Mouse (Mus musculus): ENCODE results near the gene Cd248. TPM values are rescaled to one million over a fixed set of nuclear protein-coding genes. Genes with fewer than 3 reads are reported as not detected.

The Cd248 gene
- total RNA-seq, 4 experiments from 2014 or later: 6.8 to 9.3 (median 8.7) TPM

- DNase-seq (ENCODE audit: low spot score): no peak
Observed at GRCm38 (mm10) chr19:5052166-5052822, 15.6 kb upstream of the Cd248 start.

- no peak for DNase-seq (ENCODE audit: low spot score)
Observed at GRCm38 (mm10) chr19:5052853-5053252, 15.0 kb upstream of the Cd248 start.

- no peak for DNase-seq (ENCODE audit: low spot score)
Observed at GRCm38 (mm10) chr19:5053909-5054308, 14.0 kb upstream of the Cd248 start.

GRCm38 (mm10) chr19:5056251-5056650 lies 11.6 kb upstream of the Cd248 start:
- no peak for DNase-seq (ENCODE audit: low spot score)

GRCm38 (mm10) chr19:5057876-5058775 lies 9.8 kb upstream of the Cd248 start:
- DNase-seq (ENCODE audit: low spot score): no peak

- no peak for DNase-seq (ENCODE audit: low spot score)
Observed at GRCm38 (mm10) chr19:5058801-5059771, 8.8 kb upstream of the Cd248 start.

- DNase-seq (ENCODE audit: low spot score): no peak
Observed at GRCm38 (mm10) chr19:5060365-5061330, 7.2 kb upstream of the Cd248 start.

- no peak for DNase-seq (ENCODE audit: low spot score)
Observed at GRCm38 (mm10) chr19:5062041-5062440, 5.8 kb upstream of the Cd248 start.

GRCm38 (mm10) chr19:5062446-5062845 lies 5.4 kb upstream of the Cd248 start:
- no peak for DNase-seq (ENCODE audit: low spot score)

GRCm38 (mm10) chr19:5065104-5065503 lies 2.8 kb upstream of the Cd248 start:
- DNase-seq (ENCODE audit: low spot score): no peak

- no peak for DNase-seq (ENCODE audit: low spot score)
Observed at GRCm38 (mm10) chr19:5067040-5067799, 658 bp upstream of the Cd248 start.

- DNase-seq (ENCODE audit: low spot score): no peak
Observed at GRCm38 (mm10) chr19:5068570-5069234, 824 bp downstream of the Cd248 start.

GRCm38 (mm10) chr19:5069486-5069885 lies 1.6 kb downstream of the Cd248 start:
- DNase-seq (ENCODE audit: low spot score): no peak

GRCm38 (mm10) chr19:5069978-5070377 lies 2.1 kb downstream of the Cd248 start:
- DNase-seq (ENCODE audit: low spot score): no peak

GRCm38 (mm10) chr19:5071077-5071476 lies 3.2 kb downstream of the Cd248 start:
- no peak for DNase-seq (ENCODE audit: low spot score)

GRCm38 (mm10) chr19:5071545-5072369 lies 3.9 kb downstream of the Cd248 start:
- DNase-seq (ENCODE audit: low spot score): peak; percentile 79

- DNase-seq (ENCODE audit: low spot score): no peak
Observed at GRCm38 (mm10) chr19:5072389-5073019, 4.6 kb downstream of the Cd248 start.

GRCm38 (mm10) chr19:5073028-5073427 lies 5.2 kb downstream of the Cd248 start:
- DNase-seq (ENCODE audit: low spot score): no peak
